Mouse (Mus musculus) central nervous system, embryonic 14 days (tissue): ENCODE data around the gene Gmfg. TPM values are rescaled to one million over a fixed set of nuclear protein-coding genes. Genes with fewer than 3 reads are reported as not detected.

Experiments
- polyA plus RNA-seq: library from polyadenylated mRNA; depleted of rRNA; stranded (reverse); fragments of >200 nt; gene quantifications from 2 replicates; pipeline ENCODE4 v1.2.3, GENCODE M21; 2012; rRNA removed

The Gmfg gene
- 5.3 and 6.4 TPM in 2 replicates for polyA plus RNA-seq

DNA sequence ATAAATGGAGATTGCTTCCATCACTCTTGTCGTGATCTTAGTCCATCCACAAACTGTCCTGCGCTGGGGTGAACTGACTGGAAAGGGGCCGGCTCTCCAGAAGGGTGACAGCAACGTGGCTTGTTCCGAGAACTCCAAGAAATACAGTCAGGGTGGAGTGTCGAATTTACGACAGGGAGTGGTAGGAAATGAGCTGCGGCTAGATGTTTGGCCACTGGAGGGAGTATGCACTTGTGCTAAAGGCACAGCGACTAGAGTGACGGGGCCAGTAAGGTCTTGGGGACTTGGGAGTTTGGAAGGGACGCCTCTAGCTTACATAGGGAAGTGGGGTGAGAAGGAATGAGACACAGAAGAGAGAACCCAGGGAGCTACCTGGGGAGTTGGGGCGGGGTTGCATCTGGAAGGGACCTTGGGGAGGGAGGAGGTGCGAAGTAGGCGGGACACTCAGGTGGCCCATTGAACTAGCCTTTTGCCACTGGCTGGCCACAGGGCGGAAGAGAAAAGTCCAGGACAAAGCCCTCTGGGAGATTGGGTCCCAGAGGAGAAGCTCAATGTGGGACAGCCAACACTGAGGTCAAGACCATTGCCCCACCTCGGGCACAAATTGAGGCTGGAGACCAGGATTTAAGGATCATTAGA is at the start of gene Gmfg:
Gmfg (plus strand) TSS at position 516 of the 639 bp plus-strand sequence.

DNA sequence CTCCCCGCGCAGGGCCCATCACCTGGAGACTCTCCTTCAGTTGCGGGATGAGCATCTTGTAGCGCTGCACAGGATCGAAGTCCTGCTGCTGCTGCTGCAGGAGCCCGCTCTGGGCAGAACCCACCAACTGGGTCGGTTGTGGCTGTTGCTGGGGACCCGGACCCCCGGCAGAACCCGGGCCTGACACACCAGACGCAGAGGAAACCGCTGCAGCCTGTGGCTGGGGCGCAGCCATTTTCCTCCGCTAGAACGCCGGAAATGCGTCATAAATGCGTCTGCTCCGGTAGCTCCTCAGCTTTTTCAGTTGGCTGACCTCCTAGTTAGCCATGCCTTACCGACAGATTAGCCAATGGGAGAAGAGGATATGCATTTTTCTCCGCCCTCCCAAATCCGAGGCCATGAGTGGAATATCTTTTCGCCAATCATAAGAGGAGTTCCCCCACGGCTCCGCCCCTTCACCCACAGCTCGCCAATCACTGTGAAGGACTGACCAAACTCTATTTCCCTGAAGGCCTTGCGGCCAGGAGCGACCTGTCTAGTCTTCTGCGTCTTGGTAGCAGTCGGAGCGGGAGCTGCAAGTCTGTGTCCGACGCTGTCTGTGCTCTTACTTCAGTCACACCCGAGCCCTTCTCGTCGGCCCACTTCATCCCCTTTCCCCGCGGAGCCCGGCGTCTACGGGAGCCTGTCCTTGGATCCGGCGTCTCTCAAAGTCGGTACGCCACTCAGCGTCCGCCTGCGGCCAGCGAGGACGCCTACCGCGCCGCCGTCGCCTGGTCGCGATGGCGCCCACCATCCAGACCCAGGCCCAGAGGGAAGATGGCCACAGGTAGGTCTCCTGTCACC is 44.6 kb upstream of the Gmfg start, which contains the start of the genes Med29 and Paf1:
Med29 (minus strand) TSS at position 280 of the 843 bp plus-strand sequence.
Paf1 (plus strand) TSS at position 523 of the 843 bp plus-strand sequence.

DNA sequence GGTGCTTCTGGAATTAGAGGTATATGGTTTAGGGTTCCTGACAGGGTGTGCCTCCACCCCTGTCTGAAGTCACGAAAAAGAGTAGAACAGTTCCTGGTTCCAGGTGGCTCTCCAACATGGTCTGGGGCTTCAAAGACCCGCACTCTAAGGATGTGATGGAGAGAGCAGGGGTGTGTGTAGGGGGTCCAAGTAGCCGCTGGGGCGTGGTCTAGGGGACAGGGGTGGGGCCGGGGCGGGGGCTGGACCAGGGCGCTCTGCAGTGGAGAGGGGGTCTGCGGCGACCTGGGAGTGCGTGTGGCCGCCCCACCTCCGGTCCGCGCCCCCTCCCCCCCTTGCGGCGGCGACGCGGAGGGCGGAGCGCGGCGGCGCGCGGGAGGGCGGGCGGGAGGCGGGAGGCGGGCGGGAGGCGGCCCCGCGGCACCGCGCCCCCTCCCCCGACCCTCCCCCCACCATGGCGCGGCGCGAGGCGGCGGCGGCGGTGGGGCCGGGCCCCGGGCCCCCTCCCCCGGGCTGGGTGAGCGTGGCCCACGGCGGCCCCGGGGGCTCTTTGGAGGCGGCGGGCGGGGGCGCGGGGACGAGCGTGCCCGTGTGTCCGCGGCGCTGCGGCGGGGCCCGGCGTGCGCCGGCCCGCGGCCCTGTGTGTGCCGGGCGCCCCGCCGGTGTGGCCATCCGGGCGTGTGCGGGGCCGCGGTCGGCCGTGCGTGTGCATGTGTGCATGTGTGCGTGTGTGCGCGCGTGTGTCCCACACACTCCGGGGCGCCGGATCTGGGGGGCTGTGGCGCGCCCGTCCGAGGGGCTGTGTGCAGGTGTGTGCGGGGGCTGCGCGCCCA is 14.5 kb downstream of the Gmfg start, which contains the start of gene Lrfn1:
Lrfn1 (plus strand) TSS at position 450 of the 830 bp plus-strand sequence.

Other genes starting within 250 kb of the Gmfg start
- gene Eid2, start 169.6 kb upstream of the Gmfg start, polyA plus RNA-seq, result 59.8 and 66.6 TPM in 2 replicates
- gene Eid2b, start 159.7 kb upstream of the Gmfg start, polyA plus RNA-seq, result 29.6 and 37.8 TPM in 2 replicates
- 0.65 and 0.87 TPM in 2 replicates for gene Selenov, start 146.3 kb upstream of the Gmfg start, polyA plus RNA-seq
- gene Dll3, start 135.2 kb upstream of the Gmfg start, polyA plus RNA-seq, result 25.5 and 33.0 TPM in 2 replicates
- 99.0 and 110 TPM in 2 replicates for gene Timm50, start 125.4 kb upstream of the Gmfg start, polyA plus RNA-seq
- 122 and 126 TPM in 2 replicates for gene Supt5, start 98.7 kb upstream of the Gmfg start, polyA plus RNA-seq
- gene Rps16, start 86.8 kb upstream of the Gmfg start, polyA plus RNA-seq, result 1,327 and 1,353 TPM in 2 replicates
- gene Plekhg2, start 64.8 kb upstream of the Gmfg start, polyA plus RNA-seq, result 29.3 and 33.4 TPM in 2 replicates
- 4.3 and 6.1 TPM in 2 replicates for gene Zfp36, start 57.2 kb upstream of the Gmfg start, polyA plus RNA-seq
- 46.6 and 46.8 TPM in 2 replicates for gene Med29, start 44.7 kb upstream of the Gmfg start, polyA plus RNA-seq
- 111 and 114 TPM in 2 replicates for gene Paf1, start 44.5 kb upstream of the Gmfg start, polyA plus RNA-seq
- gene Lrfn1, start 14.5 kb downstream of the Gmfg start, polyA plus RNA-seq, result 40.4 and 41.7 TPM in 2 replicates
- not detected in 2 replicates for gene Ifnl2, start 73.0 kb downstream of the Gmfg start, polyA plus RNA-seq
- not detected in 2 replicates for gene Ifnl3, start 85.4 kb downstream of the Gmfg start, polyA plus RNA-seq
- not detected in 2 replicates for gene Sycn, start 103.4 kb downstream of the Gmfg start, polyA plus RNA-seq
- gene Nccrp1, start 109.8 kb downstream of the Gmfg start, polyA plus RNA-seq, result 0.10 and 0.20 TPM in 2 replicates
- 66.8 and 66.9 TPM in 2 replicates for gene Samd4b, start 160.7 kb downstream of the Gmfg start, polyA plus RNA-seq
- 20.4 and 22.5 TPM in 2 replicates for gene Pak4, start 160.7 kb downstream of the Gmfg start, polyA plus RNA-seq
- 0.05 and 0.28 TPM in 2 replicates for gene Acp7, start 193.9 kb downstream of the Gmfg start, polyA plus RNA-seq